ENCODE assay signal across 9 mouse cellular contexts in genomic region chr3:94657852-94658739, GRCm38 (mm10). TPM values are rescaled to one million over a fixed set of nuclear protein-coding genes. Genes with fewer than 3 reads are reported as not detected.
DNase-seq lines count a peak whose midpoint lies in the region; ATAC-seq and TF ChIP-seq lines count a peak whose summit lies in the region.
"Not testable (repeated sequence)": the region's sequence is repeated elsewhere in the genome, so short reads cannot be mapped to it uniquely, and the experiment has no call there.
"Had no signal": no experiment of that assay in that cellular context is flagged by ENCODE, and none has a peak within 500 bp of the region (broad histone marks: within the 10 kb centered on the region; RNA-seq: fewer than 3 reads in every experiment).

No protein-coding gene starts in this region.

- not testable (repeated sequence) for TF ChIP-seq EP300 in MEL (IDR thresholded peaks at IDR 0.05; ENCODE audit: low read depth in 1 of 2, low read length in 2 of 2)

- peak overlapping the region; percentile 46 to 58 for H3K4me3 ChIP-seq in MEL (ENCODE audit: control insufficient read depth in 1 of 2, insufficient read depth in 1 of 2, low read depth in 2 of 2, low read length in 2 of 2)
- peak overlapping the region; percentile 39 for H3K4me3 ChIP-seq in forebrain, embryonic 16.5 days (replicated peaks; ENCODE audit: low read length)
- peak overlapping the region; percentile 36 for H3K4me3 ChIP-seq in hindbrain, embryonic 14.5 days (replicated peaks; ENCODE audit: low read length)
- peak overlapping the region; percentile 49 for H3K4me3 ChIP-seq in limb, embryonic 10.5 days
- peak overlapping the region; percentile 51 for H3K4me3 ChIP-seq in lung, embryonic 16.5 days (ENCODE audit: low read length)

- not testable (repeated sequence) for H3K9me3 ChIP-seq in MEL (replicated peaks; ENCODE audit: insufficient read depth, low read length); forebrain, embryonic 16.5 days (ENCODE audit: control insufficient read depth, low read length); hindbrain, embryonic 14.5 days (ENCODE audit: control insufficient read depth, low read length); limb, embryonic 10.5 days (replicated peaks); lung, embryonic 16.5 days (ENCODE audit: control insufficient read depth, low read length)

- not testable (repeated sequence) for TF ChIP-seq CTCF in MEL (IDR thresholded peaks at IDR 0.05 in 2 of 3, conservative IDR thresholded peaks at IDR 0.05 in 1 of 3; ENCODE audit: control insufficient read depth in 1 of 3, insufficient read depth in 1 of 3, low read depth in 2 of 3, low read length in 3 of 3, poor library complexity in 1 of 3, severe bottlenecking in 1 of 3)

- H3K4me2 ChIP-seq in forebrain, embryonic 16.5 days (ENCODE audit: low read length) = peak overlapping the region; percentile 54
- peak overlapping the region; percentile 55 for H3K4me2 ChIP-seq in hindbrain, embryonic 14.5 days (replicated peaks)
- peak overlapping the region; percentile 72 for H3K4me2 ChIP-seq in lung, embryonic 16.5 days (ENCODE audit: low read depth, low read length)

- 5% methylated on average over 22 of the region's 47 CpGs for WGBS in forebrain, embryonic 16.5 days
- 3% methylated on average over 22 of the region's 47 CpGs for WGBS in hindbrain, embryonic 14.5 days
- WGBS in limb, embryonic 10.5 days = 3% methylated on average over 25 of the region's 47 CpGs
- WGBS in lung, embryonic 16.5 days = 3% methylated on average over 21 of the region's 47 CpGs

- not testable (repeated sequence) for DNase-seq in MEL (ENCODE audit: low read depth, low spot score); hindbrain, embryonic 14.5 days (ENCODE audit: low spot score)
- DNase-seq in embryo, embryonic 9.5 days (ENCODE audit: extremely low spot score) = peak; percentile 25
- DNase-seq in limb, embryonic 10.5 days (ENCODE audit: low spot score) = peak; percentile 40
- peak; percentile 29 for DNase-seq in naive thymus-derived CD4-positive, alpha-beta T cell, adult 2 months (ENCODE audit: low read depth)
- peak; percentile 5 for DNase-seq in thymus, postnatal 0 days (ENCODE audit: low spot score)

- not testable (repeated sequence) for TF ChIP-seq RAD21 in MEL (IDR thresholded peaks at IDR 0.05; ENCODE audit: low read depth, low read length)

- not testable (repeated sequence) for H3K27ac ChIP-seq in MEL (ENCODE audit: control insufficient read depth, low read depth, low read length); forebrain, embryonic 16.5 days (ENCODE audit: low read length); hindbrain, embryonic 14.5 days; limb, embryonic 10.5 days
- peak overlapping the region; percentile 43; the same call in 1 of the 2 replicates for H3K27ac ChIP-seq in lung, embryonic 16.5 days (ENCODE audit: low read length)

- not testable (repeated sequence) for H3K27me3 ChIP-seq in MEL (ENCODE audit: control insufficient read depth in 1 of 2, insufficient read depth in 2 of 2, low read length in 2 of 2); forebrain, embryonic 16.5 days (replicated peaks; ENCODE audit: control insufficient read depth, insufficient read depth, low read length); hindbrain, embryonic 14.5 days (ENCODE audit: control insufficient read depth, insufficient read depth, low read length); lung, embryonic 16.5 days (ENCODE audit: control insufficient read depth, insufficient read depth, low read depth, low read length)
- peaks cover 20% of the 10 kb centered on the region; the same call in 1 of the 2 replicates for H3K27me3 ChIP-seq in limb, embryonic 10.5 days (ENCODE audit: low read depth, poor library complexity, severe bottlenecking)

- not testable (repeated sequence) for H3K36me3 ChIP-seq in MEL (ENCODE audit: control insufficient read depth in 1 of 2, insufficient read depth in 2 of 2, low read length in 2 of 2); forebrain, embryonic 16.5 days (ENCODE audit: control insufficient read depth, insufficient read depth); hindbrain, embryonic 14.5 days (replicated peaks; ENCODE audit: control insufficient read depth, insufficient read depth); limb, embryonic 10.5 days; lung, embryonic 16.5 days (ENCODE audit: control insufficient read depth, insufficient read depth, low read length)

- TF ChIP-seq POLR2A in MEL (IDR thresholded peaks at IDR 0.05; ENCODE audit: control insufficient read depth in 1 of 2, insufficient read depth in 1 of 2, low read depth in 1 of 2, low read length in 2 of 2, poor library complexity in 1 of 2) = not testable (repeated sequence)

- H3K4me1 ChIP-seq in MEL (ENCODE audit: control insufficient read depth in 1 of 2, insufficient read depth in 2 of 2, low read length in 2 of 2) = peaks cover 3 to 10% of the 10 kb centered on the region in 2 experiments; a peak in 3 of 4 replicates
- not testable (repeated sequence) for H3K4me1 ChIP-seq in forebrain, embryonic 16.5 days (replicated peaks; ENCODE audit: control insufficient read depth, insufficient read depth, low read length); hindbrain, embryonic 14.5 days (replicated peaks; ENCODE audit: control insufficient read depth, insufficient read depth, low read length); limb, embryonic 10.5 days; lung, embryonic 16.5 days (replicated peaks; ENCODE audit: control insufficient read depth, insufficient read depth, low read length)

- not testable (repeated sequence) for H3K79me2 ChIP-seq in MEL (ENCODE audit: control insufficient read depth, insufficient read depth, low read length, poor library complexity)

- H3K9ac ChIP-seq in MEL (ENCODE audit: control insufficient read depth, low read depth, low read length, poor library complexity, severe bottlenecking) = peak overlapping the region; percentile 56
- H3K9ac ChIP-seq in forebrain, embryonic 16.5 days (replicated peaks; ENCODE audit: low read depth, low read length) = 0 out of 2 replicates have a peak overlapping the region, but pooled peaks have one; percentile 45
- H3K9ac ChIP-seq in hindbrain, embryonic 14.5 days = not testable (repeated sequence)
- peak overlapping the region; percentile 61 for H3K9ac ChIP-seq in lung, embryonic 16.5 days (ENCODE audit: low read length)

- not testable (repeated sequence) for ATAC-seq in forebrain, embryonic 16.5 days; hindbrain, embryonic 14.5 days (ENCODE audit: low FRiP score)
- peak; percentile 53 for ATAC-seq in lung, embryonic 16.5 days (ENCODE audit: low read depth)

TF ChIP-seq in MEL, 35 proteins besides CTCF, POLR2A, EP300 and RAD21:
- peak; percentile 82 for TF ChIP-seq ZNF384 (IDR thresholded peaks at IDR 0.05; ENCODE audit: low read depth, low read length)
TF ChIP-seq in MEL: peak in this region for 1; not testable (repeated sequence) for 34.

RNA-seq across cellular contexts. Expression of gene Tuft1, which starts 0.6 kb away (rescaled TPM):
- total RNA-seq in MEL (2012; rRNA removed) = 4.8 and 6.6 TPM in 2 replicates
- 10 to 100 TPM in 1 of 2 experiments, not detected in 1; 13.5 TPM for polyA plus RNA-seq in MEL (2012; ENCODE audit: insufficient read depth in 1 of 2, insufficient read length in 2 of 2, low read depth in 1 of 2, low replicate concordance in 2 of 2, missing spikeins in 1 of 2)
- polyA plus RNA-seq in forebrain, embryonic 16.5 days (2015; fragmentation: Nextera tagmentation; extraction: Ambion mirVana) = 4.5 and 5.6 TPM in 2 replicates
- polyA plus RNA-seq in hindbrain, embryonic 14.5 days (2014; fragmentation: Nextera tagmentation; extraction: Ambion mirVana) = 7.2 and 7.7 TPM in 2 replicates
- polyA plus RNA-seq in limb, embryonic 10.5 days (2016; fragmentation: Nextera tagmentation; extraction: Ambion mirVana) = 4.1 and 4.5 TPM in 2 replicates
- 10.9 and 11.9 TPM in 2 replicates for polyA plus RNA-seq in lung, embryonic 16.5 days (2015; fragmentation: Nextera tagmentation; extraction: Ambion mirVana)
- polyA plus RNA-seq in thymus, postnatal 0 days (2015; fragmentation: Nextera tagmentation; extraction: Ambion mirVana) = 6.8 and 8.0 TPM in 2 replicates

RNA-seq across cellular contexts. Expression of gene Gm10972, which starts 15.2 kb away (rescaled TPM):
- not detected in 2 replicates for total RNA-seq in MEL (2012; rRNA removed)
- polyA plus RNA-seq in MEL (2012; ENCODE audit: insufficient read depth in 1 of 2, insufficient read length in 2 of 2, low read depth in 1 of 2, low replicate concordance in 2 of 2, missing spikeins in 1 of 2) = not detected
- polyA plus RNA-seq in forebrain, embryonic 16.5 days (2015; fragmentation: Nextera tagmentation; extraction: Ambion mirVana) = not detected in 2 replicates
- not detected in 2 replicates for polyA plus RNA-seq in hindbrain, embryonic 14.5 days (2014; fragmentation: Nextera tagmentation; extraction: Ambion mirVana)
- not detected in 2 replicates for polyA plus RNA-seq in limb, embryonic 10.5 days (2016; fragmentation: Nextera tagmentation; extraction: Ambion mirVana)
- polyA plus RNA-seq in lung, embryonic 16.5 days (2015; fragmentation: Nextera tagmentation; extraction: Ambion mirVana) = not detected in 2 replicates
- polyA plus RNA-seq in thymus, postnatal 0 days (2015; fragmentation: Nextera tagmentation; extraction: Ambion mirVana) = not detected in 2 replicates
- polyA plus RNA-seq: gonadal fat pad, adult 2 months had no signal

RNA-seq across cellular contexts. Expression of gene Selenbp2, which starts 35.3 kb away (rescaled TPM):
- 35.7 and 60.7 TPM in 2 replicates for total RNA-seq in MEL (2012; rRNA removed)
- polyA plus RNA-seq in MEL (2012; ENCODE audit: insufficient read depth in 1 of 2, insufficient read length in 2 of 2, low read depth in 1 of 2, low replicate concordance in 2 of 2, missing spikeins in 1 of 2) = 10 to 100 TPM in 1 of 2 experiments, not detected in 1; 67.0 TPM
- not detected in 2 replicates for polyA plus RNA-seq in forebrain, embryonic 16.5 days (2015; fragmentation: Nextera tagmentation; extraction: Ambion mirVana)
- polyA plus RNA-seq in hindbrain, embryonic 14.5 days (2014; fragmentation: Nextera tagmentation; extraction: Ambion mirVana) = 0.56 TPM in 1 of 2 replicates, not detected in the other
- polyA plus RNA-seq in limb, embryonic 10.5 days (2016; fragmentation: Nextera tagmentation; extraction: Ambion mirVana) = 0.60 TPM in 1 of 2 replicates, not detected in the other
- 8.9 and 13.3 TPM in 2 replicates for polyA plus RNA-seq in lung, embryonic 16.5 days (2015; fragmentation: Nextera tagmentation; extraction: Ambion mirVana)
- polyA plus RNA-seq in thymus, postnatal 0 days (2015; fragmentation: Nextera tagmentation; extraction: Ambion mirVana) = 0.68 TPM in 1 of 2 replicates, not detected in the other
